In genomic region chr19:28203719-28204118, GRCm38 (mm10) we compare ENCODE assay signal across 21 mouse cellular contexts.
DNase-seq lines count a peak whose midpoint lies in the region; ATAC-seq and TF ChIP-seq lines count a peak whose summit lies in the region.
"Had no signal": no experiment of that assay in that cellular context is flagged by ENCODE, and none has a peak within 500 bp of the region (broad histone marks: within the 10 kb centered on the region; RNA-seq: fewer than 3 reads in every experiment).

No protein-coding gene starts in this region.

- TF ChIP-seq POLR2A in lung, adult 2 months (IDR thresholded peaks at IDR 0.05; ENCODE audit: borderline replicate concordance, extremely low read depth, low read depth, low read length): no peak

- WGBS in forebrain, postnatal 0 days: 72% methylated on average over 3 of the region's 3 CpGs
- WGBS in forebrain, embryonic 12.5 days: 85% methylated on average over 3 of the region's 3 CpGs
- WGBS in lung, postnatal 0 days: 55% methylated on average over 3 of the region's 3 CpGs
- WGBS in lung, adult 2 months: 52% methylated on average over 3 of the region's 3 CpGs
- WGBS in liver, embryonic 11.5 days: 60% methylated on average over 3 of the region's 3 CpGs

- H3K4me2 ChIP-seq in forebrain, postnatal 0 days (ENCODE audit: low read depth): no peak overlapping the region
- H3K4me2 ChIP-seq in forebrain, embryonic 12.5 days: no peak overlapping the region
- no peak overlapping the region for H3K4me2 ChIP-seq in lung, postnatal 0 days (replicated peaks; ENCODE audit: low read depth, low read length)
- no peak overlapping the region for H3K4me2 ChIP-seq in liver, embryonic 11.5 days
- H3K4me2 ChIP-seq: embryonic facial prominence, embryonic 13.5 days; forebrain, embryonic 13.5 days; hindbrain, embryonic 12.5 days had no signal

- no peak overlapping the region for H3K9ac ChIP-seq in forebrain, postnatal 0 days
- H3K9ac ChIP-seq in forebrain, embryonic 12.5 days: no peak overlapping the region
- H3K9ac ChIP-seq in lung, postnatal 0 days (replicated peaks; ENCODE audit: low read depth): no peak overlapping the region
- no peak overlapping the region for H3K9ac ChIP-seq in liver, embryonic 11.5 days (ENCODE audit: low read depth, low read length)
- H3K9ac ChIP-seq: embryonic facial prominence, embryonic 13.5 days; forebrain, embryonic 13.5 days; hindbrain, embryonic 12.5 days had no signal

- no peaks in the 10 kb centered on the region for H3K36me3 ChIP-seq in forebrain, postnatal 0 days (ENCODE audit: insufficient read depth)
- no peaks in the 10 kb centered on the region for H3K36me3 ChIP-seq in forebrain, embryonic 12.5 days (replicated peaks)
- H3K36me3 ChIP-seq in lung, postnatal 0 days (ENCODE audit: insufficient read depth, low read length): no peaks in the 10 kb centered on the region
- H3K36me3 ChIP-seq in liver, embryonic 11.5 days (ENCODE audit: control insufficient read depth, insufficient read depth, low read length): no peaks in the 10 kb centered on the region
- H3K36me3 ChIP-seq: embryonic facial prominence, embryonic 13.5 days; heart, embryonic 10.5 days; hindbrain, embryonic 12.5 days had no signal

- no peak overlapping the region for H3K27ac ChIP-seq in forebrain, postnatal 0 days (ENCODE audit: low read depth, low read length)
- no peak overlapping the region for H3K27ac ChIP-seq in forebrain, embryonic 12.5 days
- no peak overlapping the region for H3K27ac ChIP-seq in lung, postnatal 0 days (ENCODE audit: low read length)
- no peak overlapping the region for H3K27ac ChIP-seq in liver, embryonic 11.5 days (ENCODE audit: low read depth, low read length)
- H3K27ac ChIP-seq: embryonic facial prominence, embryonic 13.5 days; forebrain, embryonic 13.5 days; heart, embryonic 10.5 days; hindbrain, embryonic 12.5 days had no signal

- no peaks in the 10 kb centered on the region for H3K27me3 ChIP-seq in forebrain, postnatal 0 days (ENCODE audit: insufficient read depth, low read length)
- no peaks in the 10 kb centered on the region for H3K27me3 ChIP-seq in forebrain, embryonic 12.5 days
- H3K27me3 ChIP-seq in lung, postnatal 0 days (replicated peaks; ENCODE audit: insufficient read depth, low read length): no peaks in the 10 kb centered on the region
- H3K27me3 ChIP-seq in liver, embryonic 11.5 days (replicated peaks; ENCODE audit: control insufficient read depth, insufficient read depth, low read length): no peaks in the 10 kb centered on the region
- H3K27me3 ChIP-seq: embryonic facial prominence, embryonic 13.5 days; forebrain, embryonic 13.5 days; hindbrain, embryonic 12.5 days had no signal

- H3K4me1 ChIP-seq in forebrain, postnatal 0 days (ENCODE audit: insufficient read depth): no peaks in the 10 kb centered on the region
- no peaks in the 10 kb centered on the region for H3K4me1 ChIP-seq in forebrain, embryonic 12.5 days
- no peaks in the 10 kb centered on the region for H3K4me1 ChIP-seq in lung, postnatal 0 days (ENCODE audit: insufficient read depth, low read depth, low read length)
- no peaks in the 10 kb centered on the region for H3K4me1 ChIP-seq in lung, adult 2 months (ENCODE audit: control insufficient read depth, insufficient read depth, low read length)
- H3K4me1 ChIP-seq in liver, embryonic 11.5 days (replicated peaks; ENCODE audit: control insufficient read depth, insufficient read depth, low read length): no peaks in the 10 kb centered on the region
- H3K4me1 ChIP-seq: embryonic facial prominence, embryonic 13.5 days; forebrain, embryonic 13.5 days; heart, embryonic 10.5 days; hindbrain, embryonic 12.5 days had no signal

- no peak for ATAC-seq in forebrain, postnatal 0 days
- ATAC-seq in forebrain, embryonic 12.5 days (ENCODE audit: low FRiP score): no peak
- ATAC-seq in lung, postnatal 0 days: no peak
- no peak for ATAC-seq in monocyte, adult 5-6 weeks (replicated peaks; ENCODE audit: insufficient number of reproducible peaks, low FRiP score, low TSS enrichment, poor library complexity, severe bottlenecking)
- ATAC-seq in liver, embryonic 11.5 days (replicated peaks; ENCODE audit: low FRiP score): no peak
- ATAC-seq: forebrain, embryonic 13.5 days; hindbrain, embryonic 16.5 days; inflammation-experienced regulatory T-cells, adult 6 months had no signal

- no peak overlapping the region for H3K4me3 ChIP-seq in forebrain, postnatal 0 days (ENCODE audit: low read depth, low read length)
- no peak overlapping the region for H3K4me3 ChIP-seq in forebrain, embryonic 12.5 days (replicated peaks)
- H3K4me3 ChIP-seq in lung, postnatal 0 days (ENCODE audit: low read depth, low read length): no peak overlapping the region
- H3K4me3 ChIP-seq in lung, adult 2 months (replicated peaks; ENCODE audit: extremely low read depth, low read depth, low read length): no peak overlapping the region
- no peak overlapping the region for H3K4me3 ChIP-seq in liver, embryonic 11.5 days (ENCODE audit: low read depth, low read length)
- H3K4me3 ChIP-seq: embryonic facial prominence, embryonic 13.5 days; forebrain, embryonic 13.5 days; heart, embryonic 10.5 days; hindbrain, embryonic 12.5 days had no signal

- peak; percentile 15; the same call in 1 of the 2 replicates for TF ChIP-seq CTCF in forebrain, postnatal 0 days (IDR thresholded peaks at IDR 0.05; ENCODE audit: low read depth)
- TF ChIP-seq CTCF in lung, postnatal 0 days (IDR thresholded peaks at IDR 0.05): 0 out of 2 replicates have a peak, but pooled peaks have one; percentile 1
- TF ChIP-seq CTCF in lung, adult 2 months (IDR thresholded peaks at IDR 0.05; ENCODE audit: insufficient read depth, low read length): no peak

- no peak for DNase-seq in forebrain, postnatal 0 days
- DNase-seq in lung, postnatal 0 days (ENCODE audit: low spot score): no peak
- no peak for DNase-seq in lung, adult 2 months
- DNase-seq in brain, adult 2 months (ENCODE audit: low read depth, low spot score): peak; percentile 20
- DNase-seq in liver, embryonic 11.5 days (ENCODE audit: low spot score): no peak
- DNase-seq: adrenal gland, postnatal 10 days; cerebellum, adult 11-12 months; cerebellum, adult 9-10 months; cerebellum, postnatal 25 days; gastrocnemius, postnatal 10 days; heart, adult 18-20 months; heart, postnatal 10 days; heart, postnatal 4 days had no signal

- no peak for TF ChIP-seq EP300 in lung, postnatal 0 days (IDR thresholded peaks at IDR 0.05)

- H3K9me3 ChIP-seq in forebrain, postnatal 0 days (ENCODE audit: low read length): no peaks in the 10 kb centered on the region
- H3K9me3 ChIP-seq in forebrain, embryonic 12.5 days: no peaks in the 10 kb centered on the region
- H3K9me3 ChIP-seq in lung, postnatal 0 days (ENCODE audit: low read length): no peaks in the 10 kb centered on the region
- H3K9me3 ChIP-seq in liver, embryonic 11.5 days (ENCODE audit: control insufficient read depth, low read length): no peaks in the 10 kb centered on the region; the same call in 1 of the 2 replicates
- H3K9me3 ChIP-seq: forebrain, embryonic 13.5 days; heart, embryonic 10.5 days; hindbrain, embryonic 12.5 days had no signal
